Mouse (Mus musculus) spleen, adult 2 months (tissue): ENCODE results near the gene Ptcra.

Source experiments
- CTCF ChIP-seq: fragments of 200-500 bp; IDR thresholded peaks from 2 replicates; pipeline ENCODE4 v1.5.1; 2011; ENCODE audit warnings: mild to moderate bottlenecking, inconsistent platforms; ENCODE audit not compliant: insufficient read depth, insufficient read length, insufficient replicate concordance; ENCODE audit errors: extremely low read depth
- POLR2A ChIP-seq: fragments of 200-500 bp; IDR thresholded peaks from 2 replicates; pipeline ENCODE4 v1.6.1; 2011; ENCODE audit warnings: low read depth, low read length, inconsistent platforms

DNA sequence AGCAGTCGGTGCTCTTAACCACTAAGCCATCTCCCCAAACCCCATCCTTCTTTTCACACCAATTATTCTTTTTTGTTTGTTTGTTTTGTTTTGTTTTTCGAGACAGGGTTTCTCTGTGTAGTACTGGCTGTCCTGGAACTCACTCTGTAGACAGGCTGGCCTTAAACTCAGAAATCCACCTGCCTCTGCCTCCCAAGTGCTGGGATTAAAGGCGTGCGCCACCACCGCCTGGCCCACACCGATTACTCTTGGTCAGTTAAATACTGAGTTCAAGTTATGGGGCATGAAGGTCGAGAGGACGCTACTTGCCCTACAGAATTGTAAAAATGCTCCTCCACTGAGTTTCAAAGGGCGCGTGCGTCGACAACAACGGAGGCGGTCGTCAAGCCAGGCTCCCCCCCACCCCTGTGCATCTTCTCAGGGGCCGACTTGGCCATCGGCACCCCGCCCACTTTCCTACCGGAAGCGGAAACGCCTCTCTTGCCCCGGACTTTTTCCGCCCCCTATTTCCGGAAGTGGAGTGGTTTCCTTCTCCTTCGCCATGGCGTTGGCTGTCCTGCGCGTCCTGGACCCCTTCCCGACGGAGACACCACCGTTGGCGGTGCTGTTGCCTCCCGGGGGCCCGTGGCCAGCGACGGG is 52.4 kb downstream of the Ptcra start, which contains the start of gene Pex6:
- TF ChIP-seq POLR2A (peak; percentile 71), CTCF (no peak)
